Mouse (Mus musculus): Measurements from ENCODE around the gene Tmem200c. TPM values are rescaled to one million over a fixed set of nuclear protein-coding genes. Genes with fewer than 3 reads are reported as not detected.
A peak's percentile ranks its signal among the peaks of the same experiment; 100 is the strongest.

Tmem200c gene
- polyA plus RNA-seq, 1 experiment from 2014 or later: 1.5 TPM

DNA sequence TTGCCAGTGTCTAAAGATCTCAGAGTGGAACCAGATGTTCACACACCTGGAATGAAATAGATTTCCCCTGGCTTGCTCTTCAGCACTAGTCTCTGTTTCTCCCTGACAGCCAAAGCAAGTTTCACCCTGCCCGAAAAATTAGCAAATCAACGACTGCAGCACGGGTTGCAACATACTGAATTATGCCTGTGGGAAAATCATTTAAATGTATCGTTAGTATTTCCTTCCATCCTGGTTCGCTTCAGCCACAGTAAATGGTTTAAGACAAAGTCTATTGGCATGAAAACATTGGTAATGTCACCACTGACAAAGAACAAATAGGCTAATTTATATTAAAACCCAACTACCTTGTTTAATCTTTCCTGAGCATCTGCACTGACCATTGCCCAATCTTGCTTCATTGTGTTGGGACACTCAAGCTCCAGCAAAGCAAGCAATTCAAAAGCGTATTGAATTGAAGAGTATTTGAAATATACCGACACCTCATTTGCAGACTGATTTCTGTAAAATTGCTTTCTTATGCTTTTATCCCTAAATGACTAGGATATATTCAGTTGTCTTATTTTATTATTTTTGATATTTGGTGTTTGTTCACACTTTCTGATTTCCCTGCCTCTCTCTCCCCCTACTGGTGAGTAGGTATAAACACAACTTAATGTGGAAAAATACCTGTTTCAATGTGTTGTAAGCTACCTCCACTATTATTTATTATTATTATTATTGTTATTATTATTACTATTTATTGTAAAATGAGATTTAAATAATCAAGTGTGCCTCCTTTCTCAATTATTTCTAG, 25.9 kb downstream of the Tmem200c start:
- no peak overlapping the region for H3K4me3 ChIP-seq
- no peak for ATAC-seq (ENCODE audit: insufficient number of reproducible peaks, insufficient read depth, low FRiP score, low TSS enrichment, low read depth)
- H3K27me3 ChIP-seq: no peaks in the 10 kb centered on the region
- no peaks in the 10 kb centered on the region for H3K9me3 ChIP-seq
- WGBS: 53% methylated on average over 7 of the region's 7 CpGs
- no peak overlapping the region for H3K4me2 ChIP-seq
- no peaks in the 10 kb centered on the region for H3K36me3 ChIP-seq
- H3K27ac ChIP-seq: no peak overlapping the region
- no peak overlapping the region for H3K9ac ChIP-seq
- H3K4me1 ChIP-seq: no peaks in the 10 kb centered on the region

GRCm38 (mm10) chr17:68864175-68864574, 37.8 kb downstream of the Tmem200c start:
- Histone ChIP-seq H3K27me3 (no peaks in the 10 kb centered on the region), H3K4me2 (no peak overlapping the region), H3K9me3 (no peaks in the 10 kb centered on the region), H3K4me3 (no peak overlapping the region), H3K36me3 (no peaks in the 10 kb centered on the region), H3K27ac (no peak overlapping the region), H3K9ac (no peak overlapping the region), H3K4me1 (no peaks in the 10 kb centered on the region)
- 58% methylated on average over 3 of the region's 3 CpGs for WGBS
- no peak for ATAC-seq (ENCODE audit: insufficient number of reproducible peaks, insufficient read depth, low FRiP score, low TSS enrichment, low read depth)

DNA sequence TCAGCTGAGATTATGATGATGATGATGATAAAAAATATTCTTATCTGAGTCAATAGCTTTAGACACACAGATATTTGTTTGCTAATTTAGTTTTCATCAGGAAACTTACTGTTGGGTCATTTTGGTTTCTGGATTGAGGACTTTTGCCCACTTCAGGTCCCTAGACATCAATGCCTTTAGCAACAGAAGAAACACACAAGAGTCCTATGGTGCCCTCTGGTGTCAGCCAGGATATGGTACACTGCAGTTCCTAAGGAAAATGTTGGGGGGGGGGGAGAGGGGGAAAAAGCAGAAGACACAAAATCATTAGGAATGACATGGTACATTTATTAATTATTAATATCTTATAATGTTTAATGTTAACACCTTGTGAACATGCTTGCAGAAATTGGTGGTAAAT, 42.0 kb downstream of the Tmem200c start:
- Histone ChIP-seq H3K27me3 (no peaks in the 10 kb centered on the region), H3K36me3 (no peaks in the 10 kb centered on the region), H3K27ac (no peak overlapping the region), H3K4me3 (no peak overlapping the region), H3K4me1 (no peaks in the 10 kb centered on the region), H3K4me2 (no peak overlapping the region), H3K9ac (no peak overlapping the region), H3K9me3 (no peaks in the 10 kb centered on the region)
- no peak for ATAC-seq (ENCODE audit: insufficient number of reproducible peaks, insufficient read depth, low FRiP score, low TSS enrichment, low read depth)

GRCm38 (mm10) chr17:68874021-68874420, 47.6 kb downstream of the Tmem200c start:
- no peak for ATAC-seq (ENCODE audit: insufficient number of reproducible peaks, insufficient read depth, low FRiP score, low TSS enrichment, low read depth)
- H3K27me3 ChIP-seq: 0 out of 2 replicates have a peak, but pooled peaks cover 4% of the 10 kb centered on the region
- no peak overlapping the region for H3K4me2 ChIP-seq
- H3K4me3 ChIP-seq: no peak overlapping the region
- no peaks in the 10 kb centered on the region for H3K36me3 ChIP-seq
- no peaks in the 10 kb centered on the region for H3K9me3 ChIP-seq
- no peaks in the 10 kb centered on the region for H3K4me1 ChIP-seq
- 52% methylated on average over 8 of the region's 8 CpGs for WGBS
- no peak overlapping the region for H3K27ac ChIP-seq
- H3K9ac ChIP-seq: no peak overlapping the region

DNA sequence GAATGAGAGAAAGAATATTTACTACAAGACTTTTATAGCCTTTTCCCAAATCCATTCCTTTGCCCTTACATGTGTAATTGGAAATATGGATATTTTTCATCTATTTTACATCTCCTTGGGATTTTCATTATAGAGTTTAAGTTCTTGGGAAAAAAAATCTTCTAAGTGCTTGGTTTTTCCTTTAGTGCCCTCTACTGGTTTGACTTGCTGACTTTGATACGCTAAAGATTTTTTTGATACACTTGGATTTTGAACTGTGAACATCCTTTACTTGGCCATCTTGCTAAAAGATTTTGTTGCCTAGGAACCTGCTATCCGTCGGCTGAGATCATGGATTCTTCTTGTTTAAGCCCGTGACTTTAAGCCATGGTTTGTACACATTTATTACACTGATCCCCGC, 48.8 kb downstream of the Tmem200c start:
- ATAC-seq (ENCODE audit: insufficient number of reproducible peaks, insufficient read depth, low FRiP score, low TSS enrichment, low read depth): no peak
- 70% methylated on average over 5 of the region's 5 CpGs for WGBS
- Histone ChIP-seq H3K9ac (no peak overlapping the region), H3K36me3 (no peaks in the 10 kb centered on the region), H3K27ac (no peak overlapping the region), H3K4me3 (no peak overlapping the region), H3K4me1 (no peaks in the 10 kb centered on the region), H3K27me3 (0 out of 2 replicates have a peak, but pooled peaks cover 4% of the 10 kb centered on the region), H3K4me2 (no peak overlapping the region), H3K9me3 (no peaks in the 10 kb centered on the region)

DNA sequence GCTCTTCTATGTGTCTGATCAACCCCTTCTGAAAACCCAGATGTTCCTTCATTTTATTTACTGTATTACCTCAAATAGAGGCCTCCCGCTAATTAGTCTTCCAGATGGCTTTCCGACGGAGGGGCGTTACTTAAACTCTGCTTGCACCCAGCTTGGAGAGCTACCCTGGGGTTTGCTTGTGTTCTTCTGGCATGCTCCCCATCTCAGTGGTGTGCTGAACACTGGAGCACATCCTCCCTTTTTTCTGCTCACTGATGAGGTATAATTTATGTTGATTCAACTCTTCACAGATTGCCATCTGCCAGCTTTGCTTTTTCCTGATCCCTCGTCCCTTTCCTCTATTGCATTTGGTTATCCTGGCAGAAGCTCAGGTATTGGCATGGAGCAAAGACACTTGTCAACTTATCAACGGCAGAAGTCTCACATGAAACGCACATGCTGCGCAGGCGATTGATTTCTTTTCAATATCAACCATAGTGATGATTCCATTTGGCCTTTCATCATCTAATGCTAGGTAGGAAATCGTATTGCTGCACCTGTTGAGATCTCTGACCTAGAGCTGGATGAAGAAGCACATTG, 49.6 kb downstream of the Tmem200c start:
- H3K4me3 ChIP-seq: no peak overlapping the region
- 0 out of 2 replicates have a peak, but pooled peaks cover 4% of the 10 kb centered on the region for H3K27me3 ChIP-seq
- no peak overlapping the region for H3K27ac ChIP-seq
- no peak overlapping the region for H3K4me2 ChIP-seq
- H3K9ac ChIP-seq: no peak overlapping the region
- H3K36me3 ChIP-seq: no peaks in the 10 kb centered on the region
- WGBS: 73% methylated on average over 10 of the region's 10 CpGs
- H3K4me1 ChIP-seq: no peaks in the 10 kb centered on the region
- H3K9me3 ChIP-seq: no peaks in the 10 kb centered on the region
- ATAC-seq (ENCODE audit: insufficient number of reproducible peaks, insufficient read depth, low FRiP score, low TSS enrichment, low read depth): no peak

DNA sequence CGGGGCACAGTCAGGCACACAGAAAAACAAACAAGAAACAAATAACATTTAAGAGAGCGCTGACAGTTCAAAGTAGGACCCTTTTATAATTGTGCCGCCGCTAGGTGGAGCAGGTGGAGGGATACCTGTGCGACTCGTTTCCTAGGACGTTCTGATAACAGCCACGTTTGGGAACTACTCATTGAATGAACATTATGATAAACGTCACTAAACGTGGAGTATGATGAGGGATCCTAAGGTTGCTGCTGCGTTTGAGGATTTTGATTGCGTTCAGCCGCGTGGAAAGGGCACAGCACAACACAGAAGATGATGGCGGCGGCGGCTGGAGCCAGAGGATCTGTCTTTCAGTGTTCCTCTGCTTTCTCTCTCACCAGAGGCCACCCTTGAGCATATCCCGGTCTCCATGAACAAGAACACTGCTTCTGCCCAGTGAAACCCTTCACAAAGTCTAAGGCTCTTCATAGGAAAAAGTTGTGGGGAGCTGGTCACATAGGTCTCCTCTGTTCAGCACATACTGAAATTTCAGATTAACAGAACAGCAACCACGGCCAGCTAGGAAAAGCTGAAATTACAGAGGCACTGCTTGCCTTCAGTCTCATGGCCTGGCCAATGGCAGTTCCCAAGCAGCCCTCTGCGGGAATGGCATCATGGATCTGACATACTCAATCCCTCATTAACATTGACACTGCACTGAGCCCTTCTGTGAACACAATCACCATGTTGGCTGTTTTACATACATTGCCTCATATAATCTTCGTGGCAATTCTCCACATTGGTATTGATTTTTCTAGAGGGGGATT, 55.5 kb downstream of the Tmem200c start:
- Histone ChIP-seq H3K4me2 (peak overlapping the region; percentile 62), H3K4me1 (no peaks in the 10 kb centered on the region), H3K27me3 (no peaks in the 10 kb centered on the region), H3K36me3 (no peaks in the 10 kb centered on the region), H3K4me3 (peak overlapping the region; percentile 37), H3K9ac (peak overlapping the region; percentile 51; the same call in 1 of the 2 replicates), H3K9me3 (no peaks in the 10 kb centered on the region), H3K27ac (no peak overlapping the region)
- ATAC-seq (ENCODE audit: insufficient number of reproducible peaks, insufficient read depth, low FRiP score, low TSS enrichment, low read depth): no peak
- 14% methylated on average over 21 of the region's 21 CpGs for WGBS

DNA sequence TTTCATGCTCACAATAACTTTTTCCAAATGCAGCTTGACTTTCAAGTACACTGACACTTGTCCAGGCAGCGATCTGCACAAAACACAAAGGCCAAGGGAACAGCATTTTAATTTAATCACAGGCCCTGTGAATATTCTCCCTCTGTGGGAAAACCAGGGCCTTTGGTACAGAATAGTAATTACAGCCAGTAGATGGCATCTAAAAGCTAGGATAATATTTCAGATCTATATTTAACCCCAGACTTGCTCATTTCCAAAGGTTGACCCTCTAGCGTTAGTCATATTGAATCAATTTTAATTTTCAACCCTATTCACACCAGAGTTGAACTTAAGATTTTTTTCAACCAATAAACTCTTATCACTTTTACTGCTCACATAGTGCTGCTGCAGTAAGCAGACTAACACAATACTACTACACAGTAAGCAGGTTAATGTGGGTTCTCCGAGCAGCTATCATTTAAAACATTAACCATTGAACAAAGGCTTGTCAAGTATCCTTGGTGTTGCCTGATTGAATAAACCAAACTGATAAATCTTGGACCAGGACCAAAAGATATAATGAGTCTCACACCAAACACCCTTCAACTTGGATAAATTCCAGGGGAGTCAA, 57.2 kb downstream of the Tmem200c start:
- Histone ChIP-seq H3K36me3 (no peaks in the 10 kb centered on the region), H3K27me3 (no peaks in the 10 kb centered on the region), H3K9ac (no peak overlapping the region), H3K4me1 (no peaks in the 10 kb centered on the region), H3K9me3 (no peaks in the 10 kb centered on the region), H3K27ac (no peak overlapping the region), H3K4me2 (no peak overlapping the region), H3K4me3 (no peak overlapping the region)
- 53% methylated on average over 3 of the region's 3 CpGs for WGBS
- ATAC-seq (ENCODE audit: insufficient number of reproducible peaks, insufficient read depth, low FRiP score, low TSS enrichment, low read depth): no peak

DNA sequence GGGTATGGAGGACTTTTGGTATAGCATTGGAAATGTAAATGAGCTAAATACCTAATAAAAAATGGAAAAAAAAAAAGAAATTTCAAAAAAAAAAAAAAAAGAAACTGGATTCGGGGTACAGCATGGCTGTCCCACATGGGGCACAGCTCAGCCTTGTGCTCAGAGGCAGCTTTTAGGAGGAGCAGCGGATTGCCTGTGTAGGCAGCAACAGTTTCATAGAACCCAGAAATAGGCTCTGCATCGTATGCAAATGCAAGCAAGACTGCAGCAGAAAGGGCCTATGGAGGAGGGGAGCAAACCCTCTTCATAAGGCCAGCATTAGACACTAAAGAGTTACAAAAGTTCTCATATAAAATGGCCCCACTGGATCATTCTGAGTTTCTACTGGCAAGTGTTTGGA, 64.2 kb downstream of the Tmem200c start:
- Histone ChIP-seq H3K4me1 (no peaks in the 10 kb centered on the region), H3K9me3 (no peaks in the 10 kb centered on the region), H3K36me3 (no peaks in the 10 kb centered on the region), H3K27me3 (no peaks in the 10 kb centered on the region), H3K9ac (no peak overlapping the region), H3K4me2 (no peak overlapping the region), H3K4me3 (no peak overlapping the region), H3K27ac (no peak overlapping the region)
- no peak for ATAC-seq (ENCODE audit: insufficient number of reproducible peaks, insufficient read depth, low FRiP score, low TSS enrichment, low read depth)
- WGBS: 91% methylated on average over 3 of the region's 3 CpGs
